Mouse (Mus musculus): ENCODE measurements around the gene Il12rb1.
"Not testable (repeated sequence)": the region's sequence is repeated elsewhere in the genome, so short reads cannot be mapped to it uniquely, and the experiment has no call there.

Il12rb1 gene

DNA sequence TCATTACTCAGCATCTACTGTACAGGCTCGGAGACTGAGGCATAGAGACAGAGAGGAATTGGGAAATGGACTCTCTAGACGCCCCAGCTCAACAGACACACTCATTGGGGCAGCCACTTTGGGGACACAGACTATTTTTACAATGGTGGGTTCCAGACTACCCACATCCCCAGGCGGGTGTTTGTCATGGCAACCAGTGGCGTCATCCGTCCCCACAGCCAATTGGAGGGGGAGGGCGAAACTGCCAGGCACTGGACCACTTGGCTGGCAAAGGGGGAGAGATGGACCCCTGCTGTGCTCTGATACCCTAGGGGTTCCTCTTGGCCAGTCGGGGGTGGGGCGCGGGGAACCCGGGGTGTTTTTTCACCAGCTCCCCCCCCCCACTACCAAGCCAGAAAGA is 7.6 kb upstream of the Il12rb1 start:
- no peak for DNase-seq (ENCODE audit: low spot score)

DNA sequence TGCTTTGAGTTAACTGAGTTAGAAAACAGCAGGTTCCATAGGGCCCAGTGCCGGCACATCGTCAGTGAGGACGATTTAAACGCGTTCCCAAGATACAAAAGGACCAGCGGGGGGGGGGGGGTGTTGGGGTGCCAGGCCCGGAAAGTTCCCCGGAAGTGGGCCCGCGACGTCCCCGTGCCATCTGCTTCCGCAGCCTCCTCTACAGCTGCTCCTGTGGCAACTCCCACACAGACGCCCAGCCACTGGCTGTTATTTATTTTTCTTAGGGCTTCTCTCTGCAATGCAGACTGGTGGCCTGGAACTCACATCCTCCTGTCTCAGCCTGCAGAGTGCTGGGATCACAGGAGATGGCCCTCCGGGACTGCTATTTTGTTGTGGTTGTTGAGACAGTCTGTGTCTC is 7.1 kb upstream of the Il12rb1 start:
- DNase-seq (ENCODE audit: low spot score) = no peak

DNA sequence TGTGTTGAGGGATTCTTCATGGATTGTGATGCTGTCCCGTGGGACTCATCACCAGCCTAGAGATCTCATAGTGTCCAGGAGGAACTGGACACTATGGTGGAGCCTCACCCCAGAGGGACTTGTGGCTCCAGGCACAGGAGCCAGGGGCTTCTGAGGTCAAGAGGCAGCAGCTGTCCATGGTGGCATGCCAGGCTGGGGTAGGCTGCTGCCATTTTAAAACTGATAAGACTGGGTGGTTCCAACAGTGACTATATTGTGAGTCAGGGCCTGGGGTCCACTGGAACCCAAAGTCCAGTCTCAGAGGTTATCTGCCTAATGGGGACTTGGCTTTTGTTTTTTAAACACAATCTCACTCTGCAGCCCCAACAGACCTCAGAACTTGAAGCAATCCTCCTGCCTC is 6.4 kb upstream of the Il12rb1 start:
- no peak for DNase-seq (ENCODE audit: low spot score)

DNA sequence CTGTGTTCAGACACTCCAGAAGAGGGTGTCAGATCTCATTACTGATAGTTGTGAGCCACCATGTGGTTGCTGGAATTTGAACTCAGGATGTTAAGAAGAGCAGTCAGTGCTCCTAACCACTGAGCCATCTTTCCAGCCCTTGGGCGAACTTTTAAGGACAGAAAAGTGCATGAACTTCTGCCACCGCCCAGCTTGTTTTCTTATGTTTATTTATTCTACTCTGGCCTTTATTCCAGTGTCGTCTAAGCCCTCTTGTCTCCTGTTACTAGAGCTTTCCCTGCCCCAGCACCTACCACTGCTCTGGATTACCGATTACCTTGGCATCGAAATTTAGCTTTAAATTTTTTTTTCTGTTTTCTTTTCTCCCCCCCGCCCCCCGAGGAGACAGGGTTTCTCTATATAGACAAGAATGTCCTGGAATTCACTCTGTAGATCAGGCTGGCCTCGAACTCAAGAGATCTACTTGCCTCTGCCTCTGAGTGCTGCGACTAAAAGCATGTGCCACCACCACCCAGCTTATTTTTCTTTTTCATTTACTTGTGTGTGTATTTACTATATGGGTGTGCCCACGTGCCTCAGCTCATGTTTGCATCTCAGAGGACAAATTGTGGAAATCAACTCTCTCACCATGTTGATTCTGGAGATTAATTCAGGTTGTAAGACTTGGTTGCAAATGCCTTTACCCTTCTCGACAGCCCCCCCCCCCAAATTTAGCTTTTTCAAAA is 5.3 kb upstream of the Il12rb1 start:
- no peak for DNase-seq (ENCODE audit: low spot score)

DNA sequence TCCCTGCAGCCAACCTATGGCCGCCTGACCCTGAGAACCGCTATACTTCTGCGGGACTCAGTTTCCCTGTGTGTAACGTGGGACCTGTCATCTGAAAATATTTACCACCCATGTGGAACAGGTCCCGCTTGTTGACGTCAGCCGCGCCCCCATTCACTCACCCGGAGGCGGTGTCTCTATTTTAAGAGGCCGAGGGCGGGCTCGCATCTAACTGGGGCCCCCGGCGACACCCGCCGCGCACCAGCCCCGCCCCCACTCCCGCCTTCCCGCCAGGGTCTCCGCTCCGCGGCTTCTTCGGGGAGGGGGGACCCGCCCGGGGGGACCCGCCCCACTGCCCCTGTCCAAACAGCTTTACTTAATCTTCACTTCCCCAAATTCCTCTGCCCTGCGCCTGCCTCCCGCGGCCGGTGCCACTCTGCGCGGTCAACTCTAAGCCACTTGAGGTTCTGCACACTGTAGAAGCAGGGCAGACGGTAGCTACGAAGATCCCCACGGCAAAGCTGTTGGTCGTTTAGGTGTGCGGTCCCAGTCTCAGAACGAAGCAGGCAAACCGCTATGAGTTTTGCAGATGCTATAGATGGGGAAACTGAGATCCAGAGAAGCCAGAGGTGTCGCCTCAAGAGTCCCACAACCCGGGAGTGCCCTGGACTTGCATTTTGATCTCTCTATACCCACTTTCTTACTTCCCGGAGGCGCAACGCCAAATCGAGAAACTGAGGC is 4.3 kb upstream of the Il12rb1 start:
- peak; percentile 49 for DNase-seq (ENCODE audit: low spot score)

DNA sequence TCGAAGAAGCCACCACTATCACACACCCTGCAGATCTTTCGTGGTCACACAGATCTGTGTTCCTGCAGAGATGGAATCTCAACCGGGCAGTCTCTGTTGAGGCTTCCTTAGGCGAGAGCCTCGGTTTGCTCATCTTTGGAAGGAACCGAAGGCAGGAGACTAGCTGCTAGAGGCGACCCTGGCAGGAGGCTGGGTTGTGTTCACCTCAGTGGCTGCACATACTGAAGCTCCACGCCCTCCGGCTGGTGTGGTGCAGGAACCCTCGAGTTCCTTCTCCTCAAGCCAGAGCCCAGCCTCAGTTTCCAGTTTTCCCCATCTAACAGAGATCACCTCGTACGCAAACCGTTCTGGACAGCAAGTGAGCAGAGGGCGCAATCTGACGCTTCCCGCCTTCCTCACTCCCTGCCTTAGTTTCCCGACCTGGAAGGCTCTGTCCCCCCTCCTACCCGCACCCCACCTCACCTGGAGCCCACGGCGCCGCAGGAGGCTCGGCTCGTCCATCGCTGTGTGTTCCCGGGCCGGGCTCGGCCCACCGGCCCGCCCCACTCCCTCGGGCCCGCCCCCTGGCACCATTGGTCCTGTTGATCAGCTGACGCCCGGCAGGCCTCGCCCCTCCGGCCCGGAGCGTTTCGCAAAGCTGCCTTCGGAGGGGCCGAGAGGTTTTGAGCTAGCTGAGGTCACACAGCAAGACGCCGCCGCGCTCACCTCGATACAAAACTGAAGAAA is 3.6 kb upstream of the Il12rb1 start, which contains the start of gene Mast3:
Gene Mast3 (minus strand): TSS at position 574 of the 726 bp plus-strand sequence.
- peak; percentile 65 for DNase-seq (ENCODE audit: low spot score)

DNA sequence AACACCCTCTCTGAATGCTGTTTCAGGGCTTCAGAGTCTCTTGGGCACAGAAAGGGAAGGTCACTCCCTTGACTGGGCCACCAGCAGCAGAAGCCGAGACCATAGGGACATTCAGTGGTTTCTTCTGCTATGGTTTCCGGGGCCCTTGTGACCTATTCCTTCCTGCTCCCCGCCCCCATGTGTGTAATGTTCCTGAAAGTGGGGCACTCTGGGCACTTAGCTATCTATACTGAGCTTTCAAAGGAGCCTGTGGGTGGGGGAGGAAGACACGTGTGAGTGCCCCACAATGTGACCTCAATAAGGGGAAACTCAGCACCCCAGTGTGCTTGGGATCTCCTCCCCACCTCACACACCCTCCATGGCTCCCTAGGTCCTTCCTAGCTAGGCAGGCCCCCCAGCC is 1.7 kb upstream of the Il12rb1 start:
- no peak for DNase-seq (ENCODE audit: low spot score)

DNA sequence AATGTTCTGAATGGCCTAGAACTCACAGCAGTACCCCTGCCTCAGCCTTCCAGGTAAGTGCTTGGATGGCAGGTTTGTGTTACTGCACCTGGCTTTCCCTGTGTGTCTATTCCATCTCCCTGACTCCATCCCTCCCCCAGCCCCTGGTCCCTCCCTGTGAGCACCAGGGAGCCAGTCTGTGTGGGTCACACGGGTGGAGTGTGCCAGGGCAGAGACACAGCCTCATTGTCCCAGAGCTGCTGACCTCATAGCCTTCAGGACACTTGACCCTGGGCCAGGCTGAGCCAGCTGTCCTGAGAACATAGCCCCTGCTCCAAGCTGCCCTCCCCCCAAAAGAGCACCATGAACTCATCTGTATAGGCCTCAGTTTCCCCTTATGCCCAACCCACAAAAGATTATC is 945 bp upstream of the Il12rb1 start:
- DNase-seq (ENCODE audit: low spot score) = no peak

DNA sequence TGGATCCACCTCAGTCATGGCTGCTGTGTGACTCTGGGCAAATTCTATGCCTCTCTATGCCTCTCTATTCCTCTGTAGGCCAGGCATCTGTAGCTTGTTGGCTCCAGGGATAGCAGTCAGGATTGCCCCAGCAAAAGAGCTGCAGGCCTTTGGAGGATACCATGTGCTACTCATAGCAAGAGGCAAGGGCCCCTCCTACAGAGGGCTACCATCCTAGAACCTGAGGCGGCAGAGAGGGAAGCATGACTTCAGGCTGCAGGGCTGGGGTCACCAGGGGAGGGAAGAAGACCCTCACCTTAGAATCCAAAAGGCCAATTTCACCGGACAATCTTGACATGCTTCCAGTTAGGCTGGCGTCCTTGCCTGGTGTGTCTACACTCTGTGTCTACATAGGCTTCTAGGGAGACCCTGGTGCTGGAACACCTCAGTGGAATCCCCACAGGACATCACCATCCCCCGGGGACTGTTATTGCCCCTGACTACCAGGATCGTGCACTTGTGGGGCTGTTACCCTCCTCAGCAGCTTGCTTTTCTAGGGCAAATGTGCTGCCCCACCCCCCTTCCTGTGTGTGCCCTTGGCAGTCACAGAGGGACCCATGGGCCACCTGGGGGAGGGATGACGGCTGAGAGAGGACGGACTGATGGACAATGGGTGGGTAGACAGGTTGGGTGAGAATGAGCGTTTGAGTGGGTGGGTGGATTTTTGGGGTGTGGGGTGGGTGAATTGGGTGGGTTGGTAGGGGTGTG is 879 bp downstream of the Il12rb1 start:
- no peak for DNase-seq (ENCODE audit: low spot score)

DNA sequence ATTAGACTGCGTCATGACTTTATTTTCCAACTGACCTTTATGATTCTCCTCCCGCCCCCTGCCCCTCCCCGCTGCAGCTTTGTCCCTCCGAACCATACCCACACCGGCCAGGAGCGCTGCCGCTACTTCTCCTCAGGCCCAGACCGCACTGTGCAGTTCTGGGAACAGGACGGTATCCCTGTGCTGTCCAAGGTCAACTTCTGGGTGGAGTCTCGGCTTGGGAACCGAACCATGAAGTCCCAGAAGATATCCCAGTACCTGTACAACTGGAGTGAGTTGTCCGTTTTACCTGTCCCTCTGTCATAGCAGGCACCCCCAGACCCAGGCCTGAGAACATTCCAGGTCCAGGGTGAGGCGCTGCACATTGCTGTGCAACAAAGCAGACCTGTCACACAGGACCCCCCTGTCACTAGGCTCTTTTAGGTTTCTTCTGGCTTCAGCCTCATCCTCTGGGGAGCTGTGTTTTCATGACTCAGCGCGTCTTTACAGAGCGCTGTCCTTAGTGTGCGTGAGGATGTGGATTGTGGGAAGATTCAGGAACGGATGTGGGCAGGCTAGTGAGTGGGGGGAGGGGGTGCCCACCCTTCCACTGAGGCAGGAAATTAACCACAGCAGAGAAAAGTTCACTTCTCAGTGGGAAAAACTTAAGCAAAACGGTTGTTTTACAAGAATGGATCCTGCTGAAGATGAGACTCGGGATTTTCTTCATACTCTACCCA is 2.9 kb downstream of the Il12rb1 start:
- DNase-seq (ENCODE audit: low spot score) = no peak

DNA sequence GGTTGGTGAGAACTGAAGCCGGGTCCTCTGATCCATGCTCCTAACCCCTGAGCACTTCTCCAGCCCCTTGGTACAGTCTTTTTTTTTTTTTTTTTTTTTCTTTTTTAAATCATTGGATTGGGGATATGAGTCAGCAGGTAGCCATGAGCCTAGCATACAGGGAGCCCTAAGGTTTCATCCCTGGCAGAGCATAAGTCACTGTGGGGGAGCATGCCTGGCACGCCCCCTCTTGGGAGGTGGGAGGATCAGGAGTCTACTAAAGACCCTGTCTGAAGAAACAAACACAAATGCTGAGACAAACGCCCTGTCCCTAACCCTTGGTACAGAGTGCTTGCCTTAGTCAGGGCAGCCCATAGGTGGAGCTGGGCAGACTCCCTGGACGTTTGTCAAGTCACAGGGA is 3.8 kb downstream of the Il12rb1 start:
- no peak for DNase-seq (ENCODE audit: low spot score)

DNA sequence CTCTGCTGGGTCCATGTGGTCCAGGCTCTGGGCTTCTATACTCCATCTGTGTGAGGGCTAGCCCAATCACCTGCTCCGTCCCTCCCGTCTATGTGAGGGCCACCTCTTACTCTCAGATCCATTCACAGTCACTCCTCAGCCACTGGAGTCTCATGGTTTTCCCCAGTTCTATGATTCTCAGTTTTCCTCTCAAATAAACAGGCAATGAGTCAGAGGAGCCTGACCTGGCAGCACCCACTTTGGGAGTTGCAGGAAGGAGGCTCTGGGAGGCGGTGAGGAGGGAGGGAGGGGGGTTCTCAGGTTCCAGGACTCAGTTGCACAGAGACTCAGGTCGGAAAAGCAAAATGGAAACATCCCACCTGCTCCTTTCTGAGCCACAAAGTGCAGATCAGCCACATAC is 4.6 kb downstream of the Il12rb1 start:
- no peak for DNase-seq (ENCODE audit: low spot score)

DNA sequence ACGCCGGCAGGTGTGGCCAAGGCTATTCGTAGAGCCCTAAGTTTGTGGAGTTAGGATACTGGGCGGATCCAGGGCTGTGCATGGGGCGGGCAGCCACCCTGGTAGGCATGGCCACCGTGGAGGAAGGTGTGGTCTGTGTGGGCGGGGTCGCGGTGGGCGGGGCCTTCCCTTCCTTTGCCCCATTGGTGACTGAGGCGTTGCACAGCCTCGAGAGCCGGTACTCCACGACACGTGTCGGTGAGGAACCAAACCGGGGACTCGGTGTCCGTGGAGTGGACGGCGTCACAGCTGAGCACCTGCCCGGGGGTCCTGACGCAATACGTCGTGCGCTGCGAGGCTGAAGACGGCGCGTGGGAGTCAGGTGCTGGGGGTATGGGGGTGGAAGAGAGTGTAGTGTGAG is 8.4 kb downstream of the Il12rb1 start:
- DNase-seq (ENCODE audit: low spot score) = no peak

DNA sequence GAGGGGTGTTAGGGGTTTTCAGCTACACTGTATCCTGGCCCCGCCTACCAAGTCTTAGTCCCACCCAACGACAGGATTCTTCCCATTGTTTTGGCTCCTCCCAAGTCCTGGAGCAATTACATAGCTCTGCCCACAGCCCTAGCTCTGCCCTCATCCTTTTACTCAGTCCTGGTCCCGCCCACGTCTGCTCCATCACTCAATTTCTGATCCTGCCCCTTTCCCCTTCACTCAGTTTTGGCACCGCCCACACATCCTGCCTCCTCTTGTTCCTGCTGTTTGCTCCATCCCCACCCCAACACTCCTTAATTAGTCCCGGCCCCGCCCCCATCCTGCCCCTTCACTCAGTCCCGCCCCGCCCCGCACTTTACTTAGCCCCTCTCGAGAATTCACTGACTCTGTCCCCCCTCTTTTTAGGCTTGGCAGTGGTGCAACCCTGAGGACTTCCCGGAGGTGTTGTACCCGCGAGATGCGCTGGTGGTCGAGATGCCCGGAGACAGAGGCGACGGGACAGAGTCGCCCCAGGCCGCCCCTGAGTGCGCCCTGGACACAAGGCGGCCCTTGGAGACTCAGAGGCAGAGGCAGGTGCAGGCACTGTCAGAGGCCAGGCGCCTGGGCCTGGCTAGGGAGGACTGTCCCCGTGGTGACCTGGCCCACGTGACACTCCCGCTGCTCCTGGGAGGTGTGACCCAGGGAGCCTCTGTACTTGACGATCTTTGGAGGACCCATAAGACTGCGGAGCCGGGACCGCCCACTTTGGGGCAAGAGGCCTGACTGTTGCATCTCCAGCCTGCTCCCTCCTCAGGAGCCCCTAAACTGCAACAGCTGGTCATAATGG is 12.1 kb downstream of the Il12rb1 start:
- no peak for DNase-seq (ENCODE audit: low spot score)

DNA sequence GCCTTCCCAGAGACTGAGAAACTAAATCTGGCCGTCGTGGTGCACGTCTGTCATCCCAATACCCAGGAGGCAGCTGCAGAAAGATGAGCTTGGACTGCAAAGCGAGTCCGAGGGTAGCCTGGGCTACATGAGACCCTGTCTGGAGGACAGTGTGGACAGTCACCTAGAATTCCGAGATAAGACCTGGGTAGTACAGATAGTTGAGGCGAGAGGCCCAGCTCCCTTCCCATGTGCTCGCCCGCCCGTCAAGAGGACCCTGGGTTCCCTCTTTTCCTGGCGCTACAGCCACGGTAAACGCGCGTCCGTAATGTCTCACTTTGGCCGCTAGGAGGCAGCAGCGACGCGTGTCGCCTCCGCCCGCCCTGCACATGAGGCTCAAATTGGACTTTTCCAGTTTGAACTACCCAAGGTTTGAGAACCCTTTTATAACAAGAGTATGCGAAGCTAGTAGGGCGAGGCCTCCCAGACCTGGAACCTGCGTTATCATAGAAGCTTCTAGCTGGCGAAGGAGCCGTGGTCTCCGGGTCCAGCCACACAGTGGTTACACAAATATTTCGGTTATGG is 13.2 kb downstream of the Il12rb1 start:
- DNase-seq (ENCODE audit: low spot score) = no peak

DNA sequence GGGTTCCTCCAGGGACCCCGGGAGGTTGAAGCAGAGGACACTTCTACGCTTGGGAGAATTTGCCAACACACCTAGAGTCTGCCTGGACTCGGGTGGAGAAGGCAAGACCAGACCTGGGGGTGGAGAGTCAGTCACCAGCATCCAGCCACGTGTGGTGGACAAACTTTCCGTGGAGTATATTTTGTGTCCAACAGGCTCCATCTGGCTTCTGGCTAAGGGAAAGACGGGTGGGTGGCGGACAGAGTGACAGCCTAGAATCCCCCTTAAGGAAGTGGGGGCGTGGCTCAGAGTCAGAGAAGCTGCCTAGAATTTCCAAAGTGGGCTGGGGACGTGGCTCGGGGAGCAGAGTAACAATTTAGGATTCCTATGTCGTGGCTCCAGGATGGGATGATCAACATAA is 13.7 kb downstream of the Il12rb1 start:
- no peak for DNase-seq (ENCODE audit: low spot score)

DNA sequence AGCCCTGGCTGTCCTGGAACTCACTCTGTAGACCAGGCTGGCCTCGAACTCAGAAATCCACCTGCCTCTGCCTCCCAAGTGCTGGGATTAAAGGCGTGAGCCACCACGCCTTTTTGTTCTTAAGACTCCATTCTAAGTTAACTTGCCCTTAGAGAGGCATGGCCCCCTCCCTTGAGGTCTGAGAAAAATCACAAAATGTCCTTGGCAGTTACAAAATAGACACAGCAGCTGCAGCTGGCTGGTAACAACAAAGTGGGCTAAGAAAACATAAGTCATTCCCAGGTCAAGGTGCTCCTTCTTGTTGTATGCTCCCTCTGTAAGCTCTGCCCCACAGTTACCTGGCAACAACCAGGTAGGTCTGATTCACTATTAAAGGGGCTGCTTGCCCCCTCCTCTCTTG is 14.3 kb downstream of the Il12rb1 start:
- DNase-seq (ENCODE audit: low spot score) = not testable (repeated sequence)

DNA sequence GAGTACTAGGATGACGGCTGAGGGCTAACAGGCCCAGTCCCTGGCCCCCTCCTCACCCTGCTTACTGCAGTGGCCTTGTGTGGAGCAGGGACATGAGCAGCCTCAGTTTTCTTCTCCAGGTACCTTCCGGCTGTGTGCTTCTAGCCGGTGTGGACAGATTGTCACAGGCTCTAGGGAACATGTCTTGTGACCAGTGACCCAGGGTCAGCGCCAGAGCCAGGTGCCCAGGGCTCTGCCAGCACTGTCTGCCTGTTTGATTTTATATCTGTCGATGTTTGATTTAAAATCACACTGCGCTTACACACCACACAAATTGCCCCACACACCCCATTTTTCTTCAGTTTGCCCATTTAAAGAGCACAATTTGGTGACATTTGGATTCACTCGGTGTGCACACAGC is 15.6 kb downstream of the Il12rb1 start:
- no peak for DNase-seq (ENCODE audit: low spot score)

DNA sequence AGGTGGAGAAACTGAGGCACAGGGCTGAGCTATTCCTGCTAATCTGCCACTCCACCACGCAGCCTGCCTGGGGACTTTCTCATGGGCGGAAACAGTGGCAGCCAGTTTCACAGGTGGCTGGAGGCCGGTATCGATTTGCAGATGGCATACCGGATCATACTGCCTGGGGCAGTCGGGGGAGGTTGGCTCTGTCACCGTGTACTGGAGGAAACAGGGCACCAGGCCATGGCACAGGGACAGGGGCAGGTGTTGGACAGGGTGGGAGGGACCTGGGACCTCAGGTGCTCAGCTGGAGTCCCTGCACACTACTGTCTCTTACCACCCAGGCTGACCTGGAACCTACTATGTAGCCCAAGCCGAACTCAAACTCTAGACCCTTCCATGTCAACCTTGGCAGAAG is 17.6 kb downstream of the Il12rb1 start:
- DNase-seq (ENCODE audit: low spot score) = no peak

DNA sequence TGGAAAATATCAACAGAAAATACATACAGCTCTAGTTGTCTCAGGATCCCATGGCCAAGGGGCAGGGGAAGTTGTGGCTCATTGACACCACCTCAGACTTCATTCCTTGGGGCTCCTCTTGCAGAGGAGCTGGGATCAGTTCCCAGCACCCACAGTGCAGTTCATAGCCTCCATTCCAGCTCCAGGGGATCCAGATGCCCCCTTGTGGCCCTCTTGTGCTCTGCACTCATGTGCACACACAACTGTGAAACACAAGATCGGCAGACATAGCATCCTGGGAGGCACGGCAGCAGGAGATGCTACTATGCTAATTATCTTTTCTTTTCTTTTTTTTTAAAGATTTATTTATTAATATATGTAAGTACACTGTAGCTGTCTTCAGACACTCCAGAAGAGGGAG is 18.8 kb downstream of the Il12rb1 start:
- no peak for DNase-seq (ENCODE audit: low spot score)

DNA sequence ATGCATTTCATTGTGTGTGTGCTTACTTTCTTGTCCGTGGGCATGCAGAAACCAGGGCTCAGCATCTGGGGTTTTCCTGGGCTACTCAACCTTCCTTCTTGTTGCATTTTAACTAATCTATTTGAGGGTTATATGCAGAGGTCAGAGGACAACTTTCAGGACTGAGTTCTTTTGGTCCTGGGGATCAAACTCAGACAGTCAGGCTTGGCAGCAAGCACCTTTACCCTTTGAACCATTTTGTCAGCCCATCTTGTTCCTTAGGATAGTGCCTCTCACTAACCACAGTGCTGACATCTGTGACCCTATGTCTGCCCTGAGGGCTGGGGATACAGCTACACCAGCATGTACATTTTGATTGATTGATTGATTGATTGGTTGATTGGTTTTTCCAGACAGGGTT is 19.5 kb downstream of the Il12rb1 start:
- no peak for DNase-seq (ENCODE audit: low spot score)

All from spleen, adult 12 weeks (tissue).